Mouse (Mus musculus) inflammation-experienced regulatory T-cells, adult 6 months (primary cell): Measurements from ENCODE around the gene Lgr4. TPM values are rescaled to one million over a fixed set of nuclear protein-coding genes. Genes with fewer than 3 reads are reported as not detected.
"Not testable (repeated sequence)": the region's sequence is repeated elsewhere in the genome, so short reads cannot be mapped to it uniquely, and the experiment has no call there.

Source experiments
- ATAC-seq: one replicate; pipeline ENCODE4 v1.8.0; 2017
- polyA plus RNA-seq, 3 experiments: library from polyadenylated mRNA; unstranded; fragments of 100-300 nt; shearing (Covaris generic); gene quantifications; one replicate each; pipeline ENCODE4 v1.2.1; 2017

Lgr4 gene
- under 1 TPM; 0.15 to 0.28 (median 0.19) TPM for polyA plus RNA-seq

DNA sequence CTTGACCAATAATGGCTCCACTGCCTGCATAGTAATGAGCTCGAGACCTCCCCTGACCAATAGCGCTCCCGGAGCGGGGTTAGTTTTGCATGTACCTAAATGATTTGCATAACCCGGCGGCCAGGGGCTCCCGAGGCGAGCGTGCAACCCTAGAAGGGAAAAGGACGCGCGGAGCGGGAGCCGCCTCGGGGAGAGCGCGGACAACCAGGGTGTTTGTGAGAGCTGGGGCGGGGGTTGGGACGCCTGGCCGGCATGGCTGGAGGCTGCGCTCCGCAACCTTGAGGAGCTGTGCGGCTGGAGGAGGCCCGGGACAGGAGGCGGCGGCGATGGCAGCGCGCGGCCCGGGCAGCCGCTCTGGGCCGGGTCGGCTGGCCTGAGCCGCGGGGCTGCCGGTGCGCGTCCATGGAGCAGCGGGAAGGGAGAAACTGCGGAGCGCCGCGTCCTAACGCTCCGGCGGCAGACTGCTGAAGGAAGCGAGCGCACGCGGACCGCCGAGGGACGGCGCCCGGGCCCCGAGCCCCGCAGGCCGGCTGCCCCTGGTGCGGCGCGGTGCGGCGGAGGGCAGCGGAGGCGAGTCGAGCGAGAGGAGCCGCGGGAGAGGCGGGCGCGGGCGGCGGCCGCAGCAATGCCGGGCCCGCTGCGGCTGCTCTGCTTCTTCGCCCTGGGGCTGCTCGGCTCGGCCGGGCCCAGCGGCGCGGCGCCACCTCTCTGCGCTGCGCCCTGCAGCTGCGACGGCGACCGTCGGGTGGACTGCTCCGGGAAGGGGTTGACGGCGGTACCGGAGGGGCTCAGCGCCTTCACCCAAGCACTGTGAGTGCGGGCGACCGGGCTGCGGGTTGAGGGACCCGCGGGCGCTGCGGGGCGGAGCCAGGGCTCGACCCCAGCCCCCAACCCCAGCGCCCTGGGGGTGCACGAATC lies at the start of gene Lgr4:
Gene Lgr4 (plus strand): TSS at position 152 of the 918 bp plus-strand sequence.
- peak; percentile 98 for ATAC-seq

DNA sequence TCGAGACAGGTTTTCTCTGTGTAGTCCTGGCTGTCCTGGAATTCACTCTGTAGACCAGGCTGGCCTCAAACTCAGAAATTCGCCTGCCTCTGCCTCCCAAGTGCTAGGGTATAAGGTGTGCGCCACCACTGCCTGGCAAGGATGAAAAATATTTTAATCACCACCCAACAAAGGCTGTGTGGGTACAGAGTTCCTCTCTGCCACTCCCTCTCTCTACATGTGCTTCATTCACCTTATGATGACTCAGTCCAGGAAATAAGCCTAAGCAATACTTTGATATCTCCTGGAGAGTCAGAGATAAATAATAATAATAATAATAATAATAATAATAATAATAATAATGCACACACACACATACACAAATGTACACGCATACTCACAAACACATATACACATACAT lies 38.0 kb upstream of the Lgr4 start:
- not testable (repeated sequence) for ATAC-seq

DNA sequence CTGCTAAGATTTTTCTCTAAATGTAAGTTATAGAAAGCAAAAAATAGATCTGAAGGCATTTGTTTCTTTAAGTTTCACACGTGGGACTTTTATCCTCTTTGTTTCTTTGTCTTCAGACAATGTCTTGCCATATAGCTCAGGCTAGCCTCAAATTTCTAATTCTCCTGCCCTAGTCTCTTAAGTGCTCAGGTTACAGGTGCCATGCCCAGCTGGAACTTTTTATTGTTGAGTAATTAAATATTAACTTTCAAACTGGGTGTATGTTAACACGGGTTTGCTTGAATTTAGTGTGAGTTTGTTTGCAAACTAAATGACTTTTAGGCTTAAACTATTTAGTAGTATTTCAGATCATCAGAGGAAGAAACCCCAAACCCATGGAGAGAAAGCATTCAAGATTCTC lies 36.3 kb upstream of the Lgr4 start:
- ATAC-seq = no peak

DNA sequence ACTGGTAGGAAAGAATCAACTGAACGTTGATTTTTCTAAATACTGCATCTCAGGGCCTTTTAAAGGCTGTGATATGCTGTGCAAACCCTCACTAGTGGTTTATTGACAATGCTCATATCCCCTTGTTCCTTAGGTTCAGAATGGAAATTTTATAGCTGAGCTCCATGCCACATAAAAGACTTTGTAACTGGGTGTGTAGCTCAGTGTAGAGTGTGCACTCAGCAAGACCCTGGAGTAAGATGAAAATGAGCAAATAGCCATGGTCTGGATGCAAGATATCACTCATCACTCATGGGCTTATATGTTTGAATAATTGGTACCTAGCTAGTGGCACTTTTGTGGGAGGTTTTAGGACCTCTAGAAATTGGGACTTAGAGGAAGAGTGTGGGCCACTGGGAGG lies 35.8 kb upstream of the Lgr4 start:
- ATAC-seq = no peak

DNA sequence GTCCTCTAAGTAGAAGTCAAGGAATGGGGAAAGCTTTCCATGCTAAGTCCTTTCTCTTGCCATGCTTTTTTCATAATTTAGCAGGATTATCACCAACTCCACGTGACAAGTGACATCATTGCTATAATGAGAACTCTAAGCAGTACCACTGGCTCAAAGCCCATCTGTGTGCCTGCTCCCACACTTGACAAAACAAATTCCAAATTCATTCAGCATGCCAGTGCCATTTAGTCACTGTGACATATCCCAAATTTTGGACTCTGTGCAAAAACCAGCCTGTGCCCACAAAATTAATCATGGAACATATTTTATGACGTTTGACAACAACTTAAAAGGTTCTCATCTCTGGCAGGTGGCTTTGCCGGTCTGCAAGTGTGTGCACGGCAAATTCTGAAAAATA lies 33.3 kb upstream of the Lgr4 start:
- ATAC-seq = no peak

DNA sequence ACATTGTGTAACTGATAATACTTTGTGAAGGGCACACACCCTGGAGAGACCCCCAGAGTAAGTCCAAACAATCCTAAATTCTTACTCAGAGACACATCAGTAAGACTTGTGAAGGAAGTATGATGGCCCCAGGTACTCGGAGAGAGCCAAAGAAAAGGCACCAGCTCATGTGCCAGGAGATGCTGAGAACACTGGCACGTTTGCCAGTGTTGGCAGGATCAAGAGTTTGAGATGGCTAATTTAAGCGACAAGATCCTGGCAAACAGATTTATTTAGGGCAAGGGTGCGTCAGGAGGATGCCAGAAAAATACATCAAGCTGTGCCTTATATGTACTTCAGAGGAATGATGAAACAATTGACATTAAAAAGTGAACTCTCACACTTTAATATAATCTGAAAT lies 32.9 kb upstream of the Lgr4 start:
- ATAC-seq = no peak

DNA sequence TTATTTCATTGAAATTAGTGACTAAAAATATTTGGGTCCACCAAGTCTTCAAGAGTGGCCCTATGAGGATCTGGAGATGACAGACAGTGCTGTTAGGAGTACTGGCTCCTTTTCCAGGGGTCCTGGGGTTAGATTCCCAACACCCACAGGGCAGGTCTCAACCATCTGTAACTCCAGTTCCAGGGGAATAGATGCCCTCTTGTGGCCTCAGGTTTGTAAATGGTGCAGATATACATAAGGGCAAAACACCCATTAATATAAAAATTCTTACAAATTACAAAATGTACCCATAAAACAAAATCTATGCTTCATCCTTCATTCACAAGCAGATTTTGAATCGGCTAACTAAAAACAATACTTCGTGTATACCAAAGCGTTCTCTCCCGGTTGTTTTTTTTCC lies 27.4 kb upstream of the Lgr4 start:
- peak; percentile 35 for ATAC-seq

DNA sequence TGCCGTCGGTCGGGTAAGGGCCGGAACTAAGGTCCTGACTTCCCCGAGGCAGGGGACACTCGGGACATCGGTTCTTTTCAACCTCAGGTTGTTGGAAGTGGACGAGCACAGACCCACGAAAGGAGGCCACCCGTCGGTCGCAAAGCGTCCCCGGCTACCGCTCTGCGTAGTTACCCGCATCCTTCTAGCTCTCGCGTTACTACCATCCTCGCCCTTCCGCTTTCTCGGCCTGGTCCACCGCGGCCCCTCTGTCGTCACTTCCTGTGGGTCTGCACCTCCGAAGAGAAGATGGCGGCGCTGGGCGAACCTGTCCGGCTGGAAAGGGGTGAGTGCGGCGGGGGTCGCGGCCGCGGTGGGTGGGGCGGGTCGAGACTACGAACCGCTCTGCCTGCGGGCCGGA lies 26.9 kb upstream of the Lgr4 start, which contains the start of gene Lin7c:
Gene Lin7c (plus strand): TSS at position 257 of the 400 bp plus-strand sequence.
- ATAC-seq = peak; percentile 94

DNA sequence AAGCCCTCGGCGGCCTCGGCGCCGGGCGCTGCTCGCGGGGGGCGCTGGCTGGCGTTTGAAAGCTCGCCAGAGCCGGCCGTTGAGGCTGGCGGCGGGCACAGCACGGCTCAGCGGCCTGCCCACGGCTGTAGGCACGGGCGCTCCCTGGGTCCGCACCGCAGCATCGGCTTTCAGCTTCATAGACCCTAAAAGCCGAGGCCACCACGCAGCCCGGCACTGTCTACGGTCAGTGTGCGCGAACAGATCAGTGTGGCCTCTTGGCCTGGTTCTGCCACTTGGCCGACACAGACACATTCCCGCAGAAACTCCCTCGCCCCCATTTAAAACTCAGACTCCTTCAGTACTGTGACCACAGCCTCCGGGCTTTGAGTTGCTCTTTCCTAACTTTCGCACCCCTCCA lies 26.4 kb upstream of the Lgr4 start:
- ATAC-seq = peak; percentile 34

DNA sequence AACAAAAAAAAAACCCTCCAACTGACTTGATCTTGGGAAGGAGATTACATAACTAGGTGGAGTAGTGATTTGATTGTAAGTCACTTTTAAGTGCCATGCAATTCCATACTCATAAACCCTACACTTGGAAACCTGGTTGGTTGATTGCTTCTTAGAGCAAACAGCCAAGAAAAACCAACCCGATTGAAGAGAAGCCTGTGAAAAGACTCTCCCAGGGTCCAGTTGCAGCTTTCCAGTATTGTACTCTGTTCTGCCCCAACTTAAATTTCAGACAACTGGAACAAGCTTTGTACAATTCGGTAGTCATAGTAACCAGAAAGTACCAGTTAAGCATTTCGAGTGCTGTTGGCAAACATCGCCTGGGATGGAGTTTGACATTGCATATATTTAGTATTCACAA lies 26.0 kb upstream of the Lgr4 start:
- ATAC-seq = no peak

DNA sequence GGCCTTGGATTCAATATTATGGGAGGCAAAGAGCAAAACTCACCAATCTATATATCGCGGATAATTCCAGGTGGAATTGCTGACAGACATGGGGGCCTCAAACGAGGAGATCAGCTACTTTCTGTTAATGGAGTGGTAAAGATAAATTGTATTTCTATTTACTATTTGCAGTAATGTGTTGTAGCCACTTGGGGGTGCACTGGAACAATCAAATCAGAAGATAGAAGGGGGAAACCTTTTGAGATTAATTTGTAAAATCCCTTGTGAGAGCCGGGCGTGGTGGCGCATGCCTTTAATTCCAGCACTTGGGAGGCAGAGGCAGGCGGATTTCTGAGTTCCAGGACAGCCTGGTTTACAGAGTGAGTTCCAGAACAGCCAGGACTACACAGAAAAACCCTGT lies 21.1 kb upstream of the Lgr4 start:
- peak; percentile 69 for ATAC-seq

DNA sequence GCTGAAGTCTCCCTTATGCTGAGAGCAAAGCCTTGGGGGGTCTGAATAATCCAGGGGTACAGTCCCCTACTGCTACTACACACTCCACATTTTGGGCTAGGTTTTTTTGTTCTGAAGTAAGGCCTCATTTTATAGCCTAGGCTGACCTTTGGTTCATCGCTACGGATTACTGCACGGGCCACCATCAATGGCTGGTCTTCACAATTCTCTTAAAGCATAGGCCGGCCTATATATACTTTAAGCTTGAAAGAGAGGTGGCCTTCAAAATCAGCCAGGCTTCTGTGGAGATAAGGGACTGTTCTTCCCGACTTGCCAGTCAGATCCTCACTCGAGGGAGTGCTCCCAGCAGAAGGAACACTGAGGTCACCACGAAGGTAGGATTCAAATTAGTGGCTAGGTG lies 14.6 kb upstream of the Lgr4 start:
- ATAC-seq = no peak

DNA sequence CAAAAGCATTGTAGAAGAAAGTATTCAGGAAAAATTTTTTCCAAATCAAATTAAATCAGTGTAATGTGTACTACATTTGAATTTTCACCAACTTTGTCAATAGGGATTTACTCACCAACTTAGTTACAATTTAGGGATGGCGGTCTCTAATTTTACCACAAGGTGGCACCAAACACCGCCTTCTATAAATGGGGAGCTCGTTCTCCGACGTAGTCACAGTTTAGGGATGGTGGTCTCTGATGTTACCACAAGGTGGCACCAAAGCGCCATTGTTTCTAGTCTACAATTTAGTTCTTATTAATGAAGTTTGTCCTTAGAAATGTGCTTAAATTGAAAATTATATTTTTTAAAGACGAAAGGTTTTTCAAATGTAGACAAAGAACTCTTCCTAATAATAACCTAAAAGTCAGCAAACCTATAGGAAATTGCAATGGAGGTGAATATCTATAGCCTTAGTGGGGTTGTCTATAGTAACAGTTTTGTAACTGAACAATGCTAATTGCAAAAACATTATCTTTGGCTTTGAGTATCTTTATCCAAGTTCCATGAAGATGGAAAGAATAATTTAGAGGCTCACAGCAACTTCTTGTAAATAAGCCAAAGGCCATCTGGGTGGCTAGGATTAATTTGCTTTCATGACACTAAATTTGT lies 13.2 kb upstream of the Lgr4 start:
- peak; percentile 98 for ATAC-seq

DNA sequence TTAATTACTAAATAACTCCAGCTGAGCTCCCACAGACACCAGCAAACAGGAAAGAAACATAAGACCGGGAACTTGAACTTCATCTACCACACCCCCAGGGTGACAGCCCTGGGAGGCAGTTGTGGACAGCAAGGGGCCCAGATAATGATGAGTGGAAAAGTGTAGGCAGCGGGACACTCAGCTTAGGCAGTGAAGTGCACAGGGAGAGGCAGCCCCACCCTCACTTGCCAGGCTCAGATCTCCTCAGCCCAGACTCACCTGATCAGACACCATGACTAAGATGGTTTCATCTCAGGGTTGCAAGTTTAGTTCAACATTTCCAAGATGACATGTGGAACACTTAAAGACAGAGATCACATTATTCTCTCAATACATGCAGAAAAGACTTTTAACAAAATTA lies 8.3 kb upstream of the Lgr4 start:
- ATAC-seq = no peak

DNA sequence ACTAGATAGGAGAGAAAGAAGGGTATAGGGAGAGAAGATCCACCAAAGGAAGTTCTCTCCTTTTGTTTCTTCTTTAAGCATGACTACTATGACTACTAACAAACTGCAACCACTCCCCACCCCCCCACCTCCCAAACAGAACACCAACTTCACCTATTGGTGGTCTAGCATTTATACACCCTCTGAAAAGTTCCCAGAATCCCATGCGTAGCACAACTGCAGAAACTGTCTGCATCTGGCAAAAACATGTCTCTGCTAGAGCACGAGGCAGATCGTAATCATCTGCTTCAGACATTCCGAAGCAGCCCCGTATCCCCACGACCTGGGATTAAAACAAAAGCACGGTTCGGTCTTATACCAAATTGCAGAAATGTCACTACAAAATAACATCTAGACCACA lies 5.2 kb upstream of the Lgr4 start:
- no peak for ATAC-seq

DNA sequence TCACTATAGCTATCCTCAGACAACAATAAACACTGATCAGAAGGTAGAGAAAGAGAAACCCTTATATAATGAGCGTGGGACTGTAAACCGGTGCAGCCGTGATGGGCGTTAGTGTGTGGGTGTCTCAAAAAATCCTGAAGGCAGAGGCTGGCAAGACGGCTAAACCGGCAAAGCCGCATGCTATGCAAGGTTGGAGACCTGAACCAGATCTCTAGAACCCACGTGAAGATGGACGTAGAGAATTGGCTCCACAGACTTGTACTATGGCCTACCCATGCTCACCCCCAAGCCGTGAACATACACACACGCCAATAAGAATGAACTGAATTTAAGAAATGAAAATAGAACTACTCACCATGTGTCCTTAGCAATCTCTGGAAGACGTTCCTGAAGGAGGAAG lies 4.7 kb upstream of the Lgr4 start:
- ATAC-seq = no peak

DNA sequence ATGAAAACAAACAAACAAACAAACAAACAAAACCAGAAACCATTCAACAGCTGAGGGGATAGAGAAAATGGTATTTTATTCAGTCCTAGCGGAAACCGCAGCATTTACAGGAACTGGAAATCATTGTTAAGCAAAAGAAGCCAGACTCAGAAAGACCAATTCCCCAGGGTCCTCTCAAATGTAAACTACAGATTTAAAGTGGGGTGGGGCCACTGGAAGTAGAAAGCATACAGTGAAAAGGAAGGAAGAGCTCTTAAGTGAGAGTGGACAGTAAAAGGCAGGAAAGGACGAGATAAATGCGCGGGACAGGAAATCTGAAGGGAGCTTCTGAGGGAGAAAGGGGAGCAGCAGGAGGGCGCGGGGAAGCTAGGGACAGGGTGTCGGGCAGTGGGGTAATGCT lies 4.2 kb upstream of the Lgr4 start:
- ATAC-seq = no peak

DNA sequence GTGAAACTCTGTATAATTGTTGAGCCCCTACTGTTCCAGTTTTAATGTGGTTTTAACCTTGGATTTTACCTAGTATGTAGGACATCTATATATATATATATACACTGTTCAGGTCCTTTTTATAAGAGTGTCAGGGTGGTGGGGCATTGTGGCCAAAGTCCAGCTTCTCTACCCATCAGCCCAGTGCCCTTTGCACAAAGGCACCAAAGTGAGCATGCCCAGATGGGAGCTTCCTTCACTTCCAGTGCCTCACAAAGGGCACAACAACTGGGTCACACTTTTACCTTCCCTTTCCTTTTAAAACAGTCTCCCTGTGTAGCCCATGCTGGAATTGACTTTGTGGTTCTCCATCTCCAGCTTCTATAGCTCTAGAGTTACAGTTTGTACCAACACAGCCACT lies 2.8 kb upstream of the Lgr4 start:
- no peak for ATAC-seq

DNA sequence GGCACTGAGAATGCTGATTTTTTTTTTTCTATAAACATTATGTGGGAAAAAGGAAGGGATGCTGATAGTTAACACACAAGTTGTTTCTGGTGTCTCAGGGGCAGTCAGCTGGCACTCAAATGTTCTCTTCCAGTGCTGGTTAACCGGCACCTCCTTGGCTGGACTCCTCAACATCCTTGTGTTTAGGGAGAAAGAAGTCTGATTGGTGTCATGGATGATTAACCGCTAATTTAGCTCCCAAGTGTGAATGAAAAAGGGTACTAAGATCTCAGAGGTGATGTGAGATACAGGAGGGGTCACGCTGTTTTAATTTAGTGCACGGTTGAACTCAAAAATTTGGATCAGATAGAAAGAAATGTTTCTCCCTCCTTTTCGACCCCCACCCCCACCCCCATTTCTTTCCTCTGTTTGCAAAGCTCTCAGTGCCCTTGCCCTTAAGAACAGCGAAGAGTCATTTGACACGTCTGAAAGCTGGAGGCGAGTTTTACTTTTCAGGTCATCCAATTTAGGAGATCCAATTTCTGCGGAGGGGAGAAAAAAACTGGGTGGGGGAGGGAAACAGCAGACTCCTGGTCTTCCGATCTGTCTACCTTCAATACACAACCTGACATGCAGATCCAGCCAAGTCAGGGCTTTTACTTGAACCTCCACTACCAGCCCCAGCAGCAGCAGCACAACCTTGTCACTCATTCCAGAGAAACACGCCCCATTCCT lies 508 bp upstream of the Lgr4 start:
- no peak for ATAC-seq

DNA sequence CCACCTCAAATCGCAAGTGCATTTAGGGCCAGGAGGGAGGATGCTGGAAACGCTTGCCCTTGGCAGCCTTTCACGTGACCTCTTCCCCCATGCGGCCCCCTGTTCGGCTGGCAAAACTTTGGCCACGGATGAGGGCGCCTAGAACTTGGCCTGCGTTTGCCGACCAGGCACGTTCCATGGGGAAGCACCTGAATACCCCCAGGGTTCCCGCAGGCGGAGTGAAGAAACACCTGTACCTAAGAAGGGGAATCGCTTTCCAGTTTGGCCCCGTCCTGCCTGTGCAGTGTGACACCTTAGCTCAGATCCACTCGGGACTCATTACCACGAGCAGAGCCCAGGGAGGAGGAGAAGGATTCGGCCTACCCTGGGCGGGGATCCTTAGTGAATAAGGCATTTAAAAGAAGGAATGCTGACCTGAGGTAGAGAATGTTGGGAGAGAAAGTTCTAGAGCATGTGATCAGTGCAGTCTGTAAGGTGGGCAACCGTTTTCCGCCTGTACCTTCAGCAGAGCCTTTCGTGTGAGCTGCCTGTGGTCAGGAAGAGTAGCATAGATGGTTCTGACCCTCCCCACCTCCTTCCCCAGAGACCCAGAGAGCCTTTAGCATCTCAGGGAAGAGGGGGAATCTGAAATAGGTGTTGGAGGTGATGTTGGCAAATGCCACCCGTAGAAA lies 1.3 kb downstream of the Lgr4 start:
- ATAC-seq = no peak

DNA sequence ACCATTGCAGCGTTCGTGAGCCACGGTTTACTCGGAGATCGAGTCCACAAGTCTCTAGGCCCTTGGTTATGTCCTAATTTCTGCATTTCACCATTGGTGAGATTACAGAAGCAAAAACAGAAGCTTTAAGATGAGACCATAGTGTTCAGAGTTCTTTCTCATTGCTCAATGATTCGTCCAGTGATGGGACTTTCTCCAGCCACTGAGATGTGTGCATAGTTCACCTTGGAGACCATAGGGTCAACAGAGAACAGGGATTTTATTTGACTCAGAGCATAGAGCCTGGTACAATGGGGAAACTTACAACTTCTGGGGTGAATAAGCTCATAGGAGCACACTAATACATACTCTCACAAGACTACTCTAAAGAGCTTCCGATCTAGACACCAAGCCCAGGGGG lies 3.0 kb downstream of the Lgr4 start:
- ATAC-seq = no peak

DNA sequence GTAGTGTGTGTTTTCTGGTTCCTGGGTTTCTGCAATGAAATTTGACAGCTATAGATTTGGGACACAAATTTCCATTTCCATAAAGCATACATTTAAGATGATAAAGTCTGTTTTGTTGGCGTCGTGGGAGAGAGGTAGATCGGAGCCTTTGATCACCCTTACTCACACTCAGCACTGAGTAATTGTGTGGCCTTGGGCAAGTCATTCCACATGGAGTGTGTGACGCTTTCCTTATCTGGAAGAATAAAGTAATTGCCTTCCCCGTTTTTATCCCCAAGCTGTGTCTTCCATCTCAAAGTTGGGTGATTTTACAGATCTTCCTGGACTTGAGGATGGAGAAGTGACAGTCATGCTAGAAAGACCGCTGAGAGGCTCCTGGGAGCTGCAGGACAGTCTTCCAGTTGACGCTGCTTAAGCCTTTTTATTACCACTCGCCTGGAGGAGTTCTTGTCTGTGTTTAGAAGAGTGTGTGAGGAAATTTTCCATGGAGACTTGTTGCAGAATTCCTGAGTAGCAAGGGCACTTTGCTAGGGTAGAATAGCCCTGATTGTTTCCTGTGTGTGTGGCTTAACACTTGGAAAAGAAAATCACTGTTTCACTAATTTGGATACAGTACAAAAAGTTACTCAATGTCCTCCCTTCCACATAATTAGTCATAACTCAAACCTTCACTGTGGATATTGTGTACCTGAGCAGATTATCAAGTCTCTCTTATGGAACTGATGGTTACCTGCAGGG lies 4.0 kb downstream of the Lgr4 start:
- no peak for ATAC-seq
